ENCODE assay signal across 26 mouse cellular contexts in the genomic region with DNA sequence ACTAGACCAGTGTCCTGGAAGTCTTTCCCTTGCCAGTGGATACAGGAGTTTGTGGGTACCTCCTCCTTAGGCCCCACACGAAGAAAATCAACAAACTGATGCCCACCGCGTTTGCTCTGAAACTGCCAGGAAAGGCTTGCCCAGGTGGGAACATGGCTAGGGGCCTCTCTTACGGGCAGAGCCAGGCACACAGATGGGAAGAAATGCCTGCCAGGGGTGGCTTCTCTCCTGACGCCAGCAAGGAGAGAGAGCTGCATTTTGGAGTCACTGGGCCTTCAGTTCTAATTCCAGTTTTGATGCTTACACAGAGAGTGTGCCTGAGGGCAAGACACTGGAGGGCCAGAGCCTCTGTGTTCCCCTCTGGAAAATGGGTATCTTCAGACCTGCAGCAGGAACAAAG.
"Had no signal": no experiment of that assay in that cellular context is flagged by ENCODE, and none has a peak within 500 bp of the region (broad histone marks: within the 10 kb centered on the region; RNA-seq: fewer than 3 reads in every experiment).

No protein-coding gene starts in this region.

- H3K4me2 ChIP-seq: embryonic facial prominence, embryonic 12.5 days; forebrain, embryonic 12.5 days; forebrain, embryonic 13.5 days; forebrain, embryonic 15.5 days; heart, embryonic 11.5 days had no signal

- H3K9ac ChIP-seq: embryonic facial prominence, embryonic 12.5 days; forebrain, embryonic 12.5 days; forebrain, embryonic 13.5 days; forebrain, embryonic 15.5 days; forebrain, postnatal 0 days had no signal

- H3K36me3 ChIP-seq: embryonic facial prominence, embryonic 12.5 days; embryonic facial prominence, embryonic 13.5 days; forebrain, embryonic 10.5 days; forebrain, embryonic 12.5 days; forebrain, embryonic 15.5 days; heart, embryonic 10.5 days had no signal

- H3K4me3 ChIP-seq: embryonic facial prominence, embryonic 12.5 days; embryonic facial prominence, embryonic 13.5 days; erythroblast, embryonic 14.5 days; forebrain, embryonic 12.5 days; forebrain, embryonic 13.5 days; forebrain, embryonic 15.5 days; gastrocnemius, adult 2 months; heart, adult 2 months; heart, embryonic 10.5 days had no signal

- H3K27ac ChIP-seq: embryonic facial prominence, embryonic 12.5 days; forebrain, embryonic 12.5 days; forebrain, embryonic 13.5 days; forebrain, embryonic 15.5 days; gastrocnemius, adult 2 months; heart, adult 2 months; heart, embryonic 10.5 days had no signal

- ATAC-seq: forebrain, embryonic 13.5 days; forebrain, embryonic 14.5 days; forebrain, embryonic 15.5 days; forebrain, embryonic 16.5 days; forebrain, postnatal 0 days had no signal

- DNase-seq: cerebellum, adult 8-10 months; cerebellum, adult 9-10 months; cerebellum, adult 9-11 months; cerebellum, postnatal 25 days; cerebellum, postnatal 36 days; embryo, embryonic 11 days; forebrain, postnatal 0 days; gastrocnemius, adult 2 months; gastrocnemius, postnatal 10 days; gastrocnemius, postnatal 14 days; gastrocnemius, postnatal 25 days; gastrocnemius, postnatal 36 days; heart, adult 11 months; heart, adult 18-20 months; heart, adult 2 months had no signal

- H3K9me3 ChIP-seq: embryonic facial prominence, embryonic 12.5 days; embryonic facial prominence, embryonic 13.5 days; forebrain, embryonic 10.5 days; forebrain, embryonic 12.5 days; forebrain, embryonic 13.5 days; forebrain, embryonic 15.5 days; heart, embryonic 10.5 days had no signal
